Mouse (Mus musculus) macrophage (primary cell): ENCODE results near the gene Sned1. TPM values are rescaled to one million over a fixed set of nuclear protein-coding genes. Genes with fewer than 3 reads are reported as not detected.

ENCODE experiments used
- H3K27ac ChIP-seq: fragments of 350-480 bp; formaldehyde crosslinking; 2 replicates; pipeline ENCODE4 v1.9.0; 2021
- H3K36me3 ChIP-seq: fragments of 350-480 bp; formaldehyde crosslinking; 2 replicates; pipeline ENCODE4 v1.9.0; 2021; ENCODE audit errors: inconsistent target
- H3K4me3 ChIP-seq: fragments of 350-480 bp; formaldehyde crosslinking; 2 replicates; pipeline ENCODE4 v1.9.0; 2021; ENCODE audit errors: inconsistent target
- H3K79me2 ChIP-seq: fragments of 350-480 bp; formaldehyde crosslinking; 2 replicates; pipeline ENCODE4 v1.9.0; 2021; ENCODE audit errors: inconsistent target
- WGBS: methylation state at CpG from one replicate; pipeline ENCODE4 v1.1.7; 2026; ENCODE audit warnings: inconsistent platforms; ENCODE audit not compliant: missing documents; 5-methylcytosine and 5-hydroxymethylcytosine counted together
- polyA plus RNA-seq: library from polyadenylated mRNA; stranded (reverse); fragments of 250-400 nt; gene quantifications from 3 replicates; pipeline ENCODE4 v1.2.4, GENCODE M21; 2018; ENCODE audit warnings: inconsistent platforms

Gene Sned1
- polyA plus RNA-seq, 1 experiment from 2014 or later = 0.04 TPM

GRCm38 (mm10) chr1:93217530-93217929 is 18.1 kb upstream of the Sned1 start:
- no peaks in the 10 kb centered on the region for H3K79me2 ChIP-seq
- H3K36me3 ChIP-seq = no peaks in the 10 kb centered on the region
- H3K27ac ChIP-seq = no peak overlapping the region
- H3K4me3 ChIP-seq = no peak overlapping the region
- 80% methylated on average over 7 of the region's 7 CpGs for WGBS

- Histone ChIP-seq H3K79me2 (no peaks in the 10 kb centered on the region), H3K4me3 (no peak overlapping the region), H3K36me3 (no peaks in the 10 kb centered on the region), H3K27ac (no peak overlapping the region)
- 91% methylated on average over 7 of the region's 7 CpGs for WGBS
These were observed 14.9 kb upstream of the Sned1 start for GRCm38 (mm10) chr1:93220776-93221175.

- H3K79me2 ChIP-seq = no peaks in the 10 kb centered on the region
- no peak overlapping the region for H3K27ac ChIP-seq
- 3% methylated on average over 18 of the region's 18 CpGs for WGBS
- H3K4me3 ChIP-seq = no peak overlapping the region
- H3K36me3 ChIP-seq = no peaks in the 10 kb centered on the region
These were observed 11.7 kb upstream of the Sned1 start for GRCm38 (mm10) chr1:93223972-93224371.

- Histone ChIP-seq H3K79me2 (no peaks in the 10 kb centered on the region), H3K4me3 (no peak overlapping the region), H3K27ac (no peak overlapping the region), H3K36me3 (no peaks in the 10 kb centered on the region)
- WGBS = 70% methylated on average over 4 of the region's 4 CpGs
These were observed 10.4 kb upstream of the Sned1 start for GRCm38 (mm10) chr1:93225226-93225625.

GRCm38 (mm10) chr1:93225731-93226520 is 9.7 kb upstream of the Sned1 start:
- no peaks in the 10 kb centered on the region for H3K79me2 ChIP-seq
- H3K27ac ChIP-seq = no peak overlapping the region
- 89% methylated on average over 5 of the region's 5 CpGs for WGBS

GRCm38 (mm10) chr1:93227303-93227975 is 8.2 kb upstream of the Sned1 start:
- WGBS = 74% methylated on average over 7 of the region's 7 CpGs
- no peaks in the 10 kb centered on the region for H3K36me3 ChIP-seq
- H3K27ac ChIP-seq = no peak overlapping the region
- no peak overlapping the region for H3K4me3 ChIP-seq
- no peaks in the 10 kb centered on the region for H3K79me2 ChIP-seq

More at GRCm38 (mm10) chr1:93225731-93226520, 9.7 kb upstream of the Sned1 start:
- Histone ChIP-seq H3K4me3 (no peak overlapping the region), H3K36me3 (no peaks in the 10 kb centered on the region)

- no peaks in the 10 kb centered on the region for H3K79me2 ChIP-seq
- WGBS = 93% methylated on average over 7 of the region's 7 CpGs
- H3K27ac ChIP-seq = no peak overlapping the region
- no peaks in the 10 kb centered on the region for H3K36me3 ChIP-seq
- no peak overlapping the region for H3K4me3 ChIP-seq
These were observed 7.7 kb upstream of the Sned1 start for GRCm38 (mm10) chr1:93227976-93228365.

GRCm38 (mm10) chr1:93229221-93229620 is 6.4 kb upstream of the Sned1 start:
- no peaks in the 10 kb centered on the region for H3K79me2 ChIP-seq
- H3K4me3 ChIP-seq = no peak overlapping the region
- 95% methylated on average over 6 of the region's 6 CpGs for WGBS
- H3K36me3 ChIP-seq = no peaks in the 10 kb centered on the region
- H3K27ac ChIP-seq = no peak overlapping the region

GRCm38 (mm10) chr1:93229626-93230025 is 6.0 kb upstream of the Sned1 start:
- 91% methylated on average over 4 of the region's 4 CpGs for WGBS
- no peaks in the 10 kb centered on the region for H3K36me3 ChIP-seq
- H3K4me3 ChIP-seq = no peak overlapping the region
- H3K79me2 ChIP-seq = no peaks in the 10 kb centered on the region
- no peak overlapping the region for H3K27ac ChIP-seq

- H3K4me3 ChIP-seq = no peak overlapping the region
- no peak overlapping the region for H3K27ac ChIP-seq
- H3K79me2 ChIP-seq = no peaks in the 10 kb centered on the region
- 34% methylated on average over 3 of the region's 3 CpGs for WGBS
- no peaks in the 10 kb centered on the region for H3K36me3 ChIP-seq
These were observed 894 bp downstream of the Sned1 start for GRCm38 (mm10) chr1:93236545-93236924.

GRCm38 (mm10) chr1:93237676-93238075 is 2.0 kb downstream of the Sned1 start:
- Histone ChIP-seq H3K36me3 (no peaks in the 10 kb centered on the region), H3K4me3 (no peak overlapping the region), H3K27ac (no peak overlapping the region), H3K79me2 (no peaks in the 10 kb centered on the region)
- WGBS = 95% methylated on average over 10 of the region's 10 CpGs

- 92% methylated on average over 4 of the region's 4 CpGs for WGBS
- no peaks in the 10 kb centered on the region for H3K36me3 ChIP-seq
- H3K79me2 ChIP-seq = no peaks in the 10 kb centered on the region
- H3K27ac ChIP-seq = no peak overlapping the region
- H3K4me3 ChIP-seq = no peak overlapping the region
These were observed 2.6 kb downstream of the Sned1 start for GRCm38 (mm10) chr1:93238201-93238600.

- Histone ChIP-seq H3K27ac (no peak overlapping the region), H3K4me3 (no peak overlapping the region), H3K79me2 (no peaks in the 10 kb centered on the region), H3K36me3 (no peaks in the 10 kb centered on the region)
- WGBS = 64% methylated on average over 2 of the region's 2 CpGs
These were observed 10.3 kb downstream of the Sned1 start for GRCm38 (mm10) chr1:93245936-93246335.

- Histone ChIP-seq H3K4me3 (no peak overlapping the region), H3K36me3 (no peaks in the 10 kb centered on the region), H3K27ac (no peak overlapping the region), H3K79me2 (no peaks in the 10 kb centered on the region)
- WGBS = 60% methylated on average over 2 of the region's 2 CpGs
These were observed 16.9 kb downstream of the Sned1 start for GRCm38 (mm10) chr1:93252586-93252985.

- 90% methylated on average over 7 of the region's 7 CpGs for WGBS
- no peak overlapping the region for H3K27ac ChIP-seq
- H3K36me3 ChIP-seq = no peaks in the 10 kb centered on the region
- H3K79me2 ChIP-seq = no peaks in the 10 kb centered on the region
- H3K4me3 ChIP-seq = no peak overlapping the region
These were observed 20.1 kb downstream of the Sned1 start for GRCm38 (mm10) chr1:93255761-93256160.
